In the genomic region with DNA sequence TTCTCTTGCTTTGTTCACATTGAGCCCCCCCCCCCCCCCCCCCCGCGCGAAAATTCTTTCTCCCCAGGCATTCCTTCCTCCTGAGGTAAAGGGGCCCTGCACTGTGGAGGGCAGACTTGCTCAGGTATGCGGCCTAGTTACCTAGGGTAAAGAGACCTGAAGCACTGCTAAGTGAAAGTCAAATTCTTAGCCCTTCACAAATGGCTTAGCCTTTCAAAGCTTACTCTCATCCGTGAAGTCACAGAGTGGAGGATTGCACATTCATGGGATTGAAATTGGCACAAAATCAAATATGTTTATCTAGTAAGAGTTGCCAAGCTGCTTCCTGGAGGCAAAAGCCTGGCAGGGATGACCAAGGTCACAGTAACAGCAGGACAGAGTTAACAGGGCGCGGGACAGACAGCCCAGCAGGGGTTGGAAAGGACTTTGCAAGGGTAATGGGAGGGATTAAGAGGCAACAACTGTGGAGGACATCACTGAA, we compare ENCODE assay signal across 8 mouse cellular contexts.
DNase-seq lines count a peak whose midpoint lies in the region; ATAC-seq and TF ChIP-seq lines count a peak whose summit lies in the region.

No protein-coding gene starts in this region.

- no peaks in the 10 kb centered on the region for H3K36me3 ChIP-seq in liver, adult 2 months (ENCODE audit: control insufficient read depth, insufficient read depth, low read length)
- no peaks in the 10 kb centered on the region for H3K36me3 ChIP-seq in liver, embryonic 12.5 days

- ATAC-seq in liver, embryonic 12.5 days: no peak

- H3K27ac ChIP-seq in liver, adult 2 months (replicated peaks; ENCODE audit: insufficient read depth, low read depth, low read length): no peak overlapping the region
- no peak overlapping the region for H3K27ac ChIP-seq in liver, embryonic 12.5 days

- peak; percentile 40 for DNase-seq in liver, adult 2 months (ENCODE audit: extremely low read depth, low read depth, low spot score)
- DNase-seq in heart, adult 8-10 months (ENCODE audit: low spot score): peak; percentile 32
- DNase-seq in kidney, adult 9 months: peak; percentile 86
- peak; percentile 40 for DNase-seq in retina, postnatal 1 day
- DNase-seq in thymus, postnatal 14 days: no peak
- no peak for DNase-seq in spleen, postnatal 14 days (ENCODE audit: low spot score in 2 of 2)
- no peak for DNase-seq in frontal cortex, postnatal 25 days (ENCODE audit: low spot score in 2 of 2)

- H3K79me2 ChIP-seq in liver, adult 2 months (ENCODE audit: control insufficient read depth, insufficient read depth, low read length): no peaks in the 10 kb centered on the region; the same call in 1 of the 2 replicates

- no peak overlapping the region for H3K4me2 ChIP-seq in liver, embryonic 12.5 days

- H3K9ac ChIP-seq in liver, adult 2 months (ENCODE audit: low read depth, low read length): no peak overlapping the region
- H3K9ac ChIP-seq in liver, embryonic 12.5 days: no peak overlapping the region

- no peaks in the 10 kb centered on the region for H3K9me3 ChIP-seq in liver, embryonic 12.5 days (replicated peaks)

- TF ChIP-seq POLR2A in liver, adult 2 months (IDR thresholded peaks at IDR 0.05; ENCODE audit: extremely low read depth, insufficient read depth, low read length): no peak

- no peaks in the 10 kb centered on the region for H3K4me1 ChIP-seq in liver, adult 2 months (ENCODE audit: control insufficient read depth, insufficient read depth, low read length)
- H3K4me1 ChIP-seq in liver, embryonic 12.5 days: no peaks in the 10 kb centered on the region

- no peak overlapping the region for H3K4me3 ChIP-seq in liver, adult 2 months (ENCODE audit: insufficient read depth, low read depth, low read length)
- no peak overlapping the region for H3K4me3 ChIP-seq in liver, embryonic 12.5 days

- TF ChIP-seq CTCF in liver, adult 2 months (IDR thresholded peaks at IDR 0.05; ENCODE audit: low read depth, low read length): no peak

- 14% methylated on average over 7 of the region's 7 CpGs for WGBS in liver, adult 2 months
- 34% methylated on average over 6 of the region's 7 CpGs for WGBS in liver, embryonic 12.5 days (ENCODE audit: insufficient replicate concordance)

- H3K27me3 ChIP-seq in liver, adult 2 months (ENCODE audit: control insufficient read depth, insufficient read depth, low read length): no peaks in the 10 kb centered on the region
- H3K27me3 ChIP-seq in liver, embryonic 12.5 days (replicated peaks): no peaks in the 10 kb centered on the region

Comparison
In these comparisons a context has a peak if more than half of its experiments do, and no peak if none do; other contexts are left out.
1. DNase-seq: peak in liver, adult 2 months (single experiment), heart, adult 8-10 months (single experiment), kidney, adult 9 months (single experiment) and retina, postnatal 1 day (single experiment); none in thymus, postnatal 14 days (single experiment), spleen, postnatal 14 days (0 of 2) and frontal cortex, postnatal 25 days (0 of 2).